Mouse (Mus musculus) forebrain, embryonic 15.5 days (tissue): ENCODE measurements around the gene Mllt6. TPM values are rescaled to one million over a fixed set of nuclear protein-coding genes. Genes with fewer than 3 reads are reported as not detected.
"Not testable (repeated sequence)": the region's sequence is repeated elsewhere in the genome, so short reads cannot be mapped to it uniquely, and the experiment has no call there.

Source experiments
- ATAC-seq: fragments of 200-750 bp; cut with Nextera tagmentation; replicated peaks from 2 replicates; pipeline ENCODE4 v1.8.0; 2017; ENCODE audit warnings: mild to moderate bottlenecking, moderate TSS enrichment, moderate library complexity
- H3K27ac ChIP-seq: fragments of 300-500 bp; sonication (generic); replicated peaks from 2 replicates; pipeline ENCODE4 v1.5.1; 2015; ENCODE audit warnings: mild to moderate bottlenecking, inconsistent platforms
- H3K27me3 ChIP-seq: fragments of 300-500 bp; sonication (generic); 2 replicates; pipeline ENCODE4 v1.6.1; 2015; ENCODE audit warnings: inconsistent platforms
- H3K36me3 ChIP-seq: fragments of 300-500 bp; sonication (generic); 2 replicates; pipeline ENCODE4 v1.6.1; 2015; ENCODE audit warnings: mild to moderate bottlenecking, inconsistent platforms
- H3K4me1 ChIP-seq: fragments of 300-500 bp; sonication (generic); 2 replicates; pipeline ENCODE4 v1.6.1; 2015; ENCODE audit warnings: inconsistent platforms
- H3K4me2 ChIP-seq: fragments of 300-500 bp; sonication (generic); replicated peaks from 2 replicates; pipeline ENCODE4 v1.6.1; 2015; ENCODE audit warnings: mild to moderate bottlenecking, inconsistent platforms
- H3K4me3 ChIP-seq: fragments of 300-500 bp; sonication (generic); 2 replicates; pipeline ENCODE4 v1.5.1; 2015; ENCODE audit warnings: mild to moderate bottlenecking, inconsistent platforms
- H3K9ac ChIP-seq: fragments of 300-500 bp; sonication (generic); replicated peaks from 2 replicates; pipeline ENCODE4 v1.6.1; 2015; ENCODE audit warnings: mild to moderate bottlenecking, inconsistent platforms
- H3K9me3 ChIP-seq: fragments of 300-500 bp; sonication (generic); 2 replicates; pipeline ENCODE4 v1.6.1; 2016; ENCODE audit warnings: inconsistent platforms
- WGBS: fragments of 180-500 bp; shearing (Covaris S2); methylation state at CpG from one replicate; pipeline ENCODE4 v1.1.7; 2015; ENCODE audit warnings: mixed read lengths; 5-methylcytosine and 5-hydroxymethylcytosine counted together
- polyA plus RNA-seq: library from polyadenylated mRNA; unstranded; fragments of >200 nt; fragmentation: Nextera tagmentation; extraction: Ambion mirVana; gene quantifications from 2 replicates; pipeline ENCODE4 v1.2.1, GENCODE M21; 2015

Mllt6 gene
- polyA plus RNA-seq, 1 experiment from 2014 or later = 4.7 TPM

GRCm38 (mm10) chr11:97716021-97716420, 52.8 kb downstream of the Mllt6 start:
- Histone ChIP-seq H3K27ac (no peak overlapping the region), H3K9me3 (no peaks in the 10 kb centered on the region), H3K9ac (no peak overlapping the region), H3K27me3 (no peaks in the 10 kb centered on the region), H3K4me3 (no peak overlapping the region), H3K4me2 (no peak overlapping the region), H3K4me1 (no peaks in the 10 kb centered on the region), H3K36me3 (peaks cover 63% of the 10 kb centered on the region)
- no peak for ATAC-seq
- WGBS = 92% methylated on average over 8 of the region's 8 CpGs

- Histone ChIP-seq H3K9ac (no peak overlapping the region), H3K9me3 (no peaks in the 10 kb centered on the region), H3K27ac (no peak overlapping the region), H3K27me3 (no peaks in the 10 kb centered on the region), H3K4me3 (no peak overlapping the region), H3K4me2 (no peak overlapping the region), H3K4me1 (no peaks in the 10 kb centered on the region), H3K36me3 (peaks cover 65% of the 10 kb centered on the region)
- WGBS = 91% methylated on average over 26 of the region's 26 CpGs
- ATAC-seq = no peak
These were observed 54.4 kb downstream of the Mllt6 start for GRCm38 (mm10) chr11:97717369-97718280.

DNA sequence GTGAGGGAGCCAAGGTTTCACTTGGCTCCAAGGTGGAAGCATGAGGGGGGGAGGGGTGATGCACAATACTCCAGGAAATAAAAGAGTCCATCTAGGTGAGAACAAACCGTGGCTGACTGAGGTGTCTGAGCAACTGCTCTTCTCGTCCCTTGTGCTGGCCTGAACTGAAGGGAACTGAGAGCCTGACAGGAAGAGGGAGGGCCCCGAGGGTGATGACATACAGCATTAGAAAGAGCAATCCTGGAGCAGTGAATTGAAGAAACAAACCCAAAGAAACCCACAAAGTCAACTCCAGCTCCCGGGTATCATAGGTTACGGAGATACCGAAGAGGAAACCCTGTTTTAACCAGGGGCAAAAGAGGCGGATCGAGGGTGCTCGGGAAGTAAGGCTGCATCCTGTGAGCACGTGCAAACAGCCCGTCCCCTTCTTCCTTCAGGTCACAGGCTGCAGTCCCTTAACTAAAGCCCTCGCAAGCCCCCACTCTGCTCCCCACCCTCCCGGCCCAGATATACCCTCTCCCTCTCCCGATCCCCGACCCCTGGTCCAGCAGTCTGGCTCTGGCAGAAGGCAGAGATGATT, 55.2 kb downstream of the Mllt6 start:
- no peak overlapping the region for H3K27ac ChIP-seq
- H3K4me2 ChIP-seq = no peak overlapping the region
- 86% methylated on average over 15 of the region's 15 CpGs for WGBS
- no peaks in the 10 kb centered on the region for H3K27me3 ChIP-seq
- no peaks in the 10 kb centered on the region for H3K9me3 ChIP-seq
- no peak overlapping the region for H3K9ac ChIP-seq
- H3K4me3 ChIP-seq = no peak overlapping the region
- H3K4me1 ChIP-seq = no peaks in the 10 kb centered on the region
- peaks cover 64% of the 10 kb centered on the region for H3K36me3 ChIP-seq
- ATAC-seq = no peak

- no peak overlapping the region for H3K4me3 ChIP-seq
- H3K4me1 ChIP-seq = no peaks in the 10 kb centered on the region
- no peaks in the 10 kb centered on the region for H3K27me3 ChIP-seq
- WGBS = 91% methylated on average over 4 of the region's 4 CpGs
- H3K9ac ChIP-seq = no peak overlapping the region
- H3K27ac ChIP-seq = no peak overlapping the region
- no peak overlapping the region for H3K4me2 ChIP-seq
- no peaks in the 10 kb centered on the region for H3K9me3 ChIP-seq
- no peak for ATAC-seq
- peaks cover 64% of the 10 kb centered on the region for H3K36me3 ChIP-seq
These were observed 55.8 kb downstream of the Mllt6 start for GRCm38 (mm10) chr11:97719041-97719440.

- 98% methylated on average over 4 of the region's 4 CpGs for WGBS
- no peak for ATAC-seq
- Histone ChIP-seq H3K27me3 (no peaks in the 10 kb centered on the region), H3K4me1 (no peaks in the 10 kb centered on the region), H3K27ac (no peak overlapping the region), H3K4me2 (no peak overlapping the region), H3K4me3 (no peak overlapping the region), H3K9me3 (no peaks in the 10 kb centered on the region), H3K36me3 (peaks cover 84% of the 10 kb centered on the region), H3K9ac (no peak overlapping the region)
These were observed 58.1 kb downstream of the Mllt6 start for GRCm38 (mm10) chr11:97721338-97721737.

DNA sequence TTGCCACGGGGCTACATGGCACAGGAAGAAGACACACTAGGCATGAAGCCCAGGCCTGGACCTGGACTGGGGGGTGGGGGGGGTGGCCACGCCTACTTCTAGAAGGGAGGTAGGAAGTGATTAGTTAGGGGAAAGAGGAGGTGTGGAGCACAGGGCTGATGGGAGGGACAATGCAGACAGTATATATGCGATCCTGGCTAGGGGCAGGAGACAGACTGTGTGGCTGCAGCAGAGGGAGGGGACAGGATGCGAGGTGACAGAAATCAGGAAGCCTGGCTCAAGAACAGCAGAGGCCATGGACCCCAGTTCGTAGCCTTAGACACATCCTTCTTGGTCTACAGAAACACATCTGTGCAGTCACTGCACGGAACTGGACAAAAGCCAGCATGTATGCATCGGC, 60.5 kb downstream of the Mllt6 start:
- no peak for ATAC-seq
- WGBS = 84% methylated on average over 7 of the region's 7 CpGs
- Histone ChIP-seq H3K4me2 (no peak overlapping the region), H3K9ac (no peak overlapping the region), H3K4me3 (no peak overlapping the region), H3K27ac (no peak overlapping the region), H3K27me3 (no peaks in the 10 kb centered on the region), H3K36me3 (peaks cover 90% of the 10 kb centered on the region), H3K9me3 (no peaks in the 10 kb centered on the region), H3K4me1 (no peaks in the 10 kb centered on the region)

DNA sequence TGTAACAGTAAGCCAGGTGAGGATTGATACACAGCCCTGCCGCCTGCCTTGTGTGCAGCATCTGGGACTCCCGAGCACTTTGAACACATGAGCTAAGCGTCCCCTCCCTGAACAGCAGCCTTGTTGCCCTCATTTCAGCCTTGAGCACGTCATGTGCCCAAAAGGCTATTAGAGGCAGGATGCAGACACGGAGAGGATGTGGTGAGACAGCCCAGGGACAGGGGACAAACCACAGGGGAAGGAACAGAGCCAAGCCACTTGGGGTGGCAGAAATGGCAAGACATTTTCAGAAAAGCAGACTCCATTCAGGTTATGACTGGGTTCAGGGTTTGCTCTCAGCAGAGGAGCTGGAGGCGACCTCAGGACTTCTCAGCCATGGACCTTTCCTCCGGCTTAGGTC, 65.1 kb downstream of the Mllt6 start:
- no peak overlapping the region for H3K4me2 ChIP-seq
- H3K27ac ChIP-seq = no peak overlapping the region
- no peaks in the 10 kb centered on the region for H3K9me3 ChIP-seq
- no peak overlapping the region for H3K9ac ChIP-seq
- H3K4me3 ChIP-seq = no peak overlapping the region
- no peaks in the 10 kb centered on the region for H3K4me1 ChIP-seq
- H3K36me3 ChIP-seq = peaks cover 80% of the 10 kb centered on the region
- 84% methylated on average over 7 of the region's 7 CpGs for WGBS
- no peaks in the 10 kb centered on the region for H3K27me3 ChIP-seq
- ATAC-seq = no peak

DNA sequence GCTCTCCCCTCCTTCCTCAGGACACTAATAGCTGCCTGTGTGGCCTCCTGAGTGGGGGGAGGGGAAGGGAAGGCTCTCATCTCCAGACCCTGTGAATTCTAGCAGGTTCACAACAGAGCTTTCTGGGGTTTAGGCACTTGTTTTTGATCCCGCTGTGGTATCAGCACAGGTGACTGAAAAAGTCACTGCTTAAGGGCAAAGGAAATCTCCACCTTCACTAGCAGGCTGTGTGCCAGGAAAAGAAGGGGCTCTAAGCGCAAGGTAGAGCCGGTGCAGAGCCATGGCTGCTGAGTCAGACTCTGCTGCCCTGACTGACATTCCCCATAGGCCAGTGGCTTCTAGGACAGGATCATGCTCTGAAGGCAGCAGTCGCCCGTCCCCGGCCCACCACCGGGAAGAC, 65.5 kb downstream of the Mllt6 start:
- Histone ChIP-seq H3K9me3 (no peaks in the 10 kb centered on the region), H3K36me3 (peaks cover 76% of the 10 kb centered on the region)
- WGBS = 91% methylated on average over 7 of the region's 7 CpGs

GRCm38 (mm10) chr11:97733689-97734088, 70.5 kb downstream of the Mllt6 start:
- no peak overlapping the region for H3K9ac ChIP-seq
- peaks cover 8% of the 10 kb centered on the region for H3K4me1 ChIP-seq
- WGBS = 39% methylated on average over 10 of the region's 10 CpGs
- no peaks in the 10 kb centered on the region for H3K9me3 ChIP-seq
- H3K4me2 ChIP-seq = no peak overlapping the region
- no peak overlapping the region for H3K27ac ChIP-seq
- no peak for ATAC-seq
- peaks cover 30% of the 10 kb centered on the region; the same call in 1 of the 2 replicates for H3K36me3 ChIP-seq
- H3K4me3 ChIP-seq = no peak overlapping the region
- no peaks in the 10 kb centered on the region for H3K27me3 ChIP-seq

More for the DNA sequence above, 65.5 kb downstream of the Mllt6 start:
- H3K4me1 ChIP-seq = no peaks in the 10 kb centered on the region
- no peaks in the 10 kb centered on the region for H3K27me3 ChIP-seq
- H3K27ac ChIP-seq = no peak overlapping the region
- H3K4me3 ChIP-seq = no peak overlapping the region
- no peak for ATAC-seq
- no peak overlapping the region for H3K9ac ChIP-seq
- H3K4me2 ChIP-seq = no peak overlapping the region

GRCm38 (mm10) chr11:97734810-97735209, 71.6 kb downstream of the Mllt6 start:
- H3K9me3 ChIP-seq, H3K4me1 ChIP-seq, H3K4me2 ChIP-seq, ATAC-seq, H3K4me3 ChIP-seq, H3K27me3 ChIP-seq, H3K9ac ChIP-seq, H3K27ac ChIP-seq: not testable (repeated sequence)
- H3K36me3 ChIP-seq = peaks cover 22% of the 10 kb centered on the region; the same call in 1 of the 2 replicates
- 88% methylated on average over 5 of the region's 5 CpGs for WGBS
